10 mouse cellular contexts compared by ENCODE assay signal in the genomic region with DNA sequence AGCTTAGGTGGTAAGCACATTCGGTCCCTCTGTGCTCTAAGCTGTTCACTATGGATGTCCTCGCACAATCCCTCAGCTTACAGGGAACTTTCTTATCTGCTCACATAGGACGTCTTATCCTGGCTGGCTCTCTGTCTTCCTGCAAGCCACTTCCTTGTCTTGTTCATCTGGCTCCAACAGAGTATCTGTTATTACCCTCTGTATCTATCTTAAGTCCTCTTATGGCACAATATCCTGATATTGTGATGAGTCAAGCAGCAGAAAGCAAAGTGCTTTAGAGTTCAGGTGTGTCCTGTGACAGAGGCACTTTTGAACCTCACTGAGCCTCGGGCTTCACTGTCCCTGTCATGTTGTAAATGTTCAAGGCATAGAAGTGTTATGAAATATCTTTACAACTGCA.
"Had no signal": no experiment of that assay in that cellular context is flagged by ENCODE, and none has a peak within 500 bp of the region (broad histone marks: within the 10 kb centered on the region; RNA-seq: fewer than 3 reads in every experiment).

No protein-coding gene starts in this region.

- H3K9me3 ChIP-seq: kidney, embryonic 15.5 days; limb, embryonic 10.5 days; liver, embryonic 12.5 days; midbrain, embryonic 15.5 days; neural tube, embryonic 12.5 days had no signal

- H3K27ac ChIP-seq: kidney, embryonic 15.5 days; left cerebral cortex, adult 2 months; limb, embryonic 10.5 days; liver, embryonic 12.5 days; midbrain, embryonic 15.5 days; neural tube, embryonic 12.5 days had no signal

- H3K36me3 ChIP-seq: kidney, embryonic 15.5 days; limb, embryonic 10.5 days; liver, embryonic 12.5 days; midbrain, embryonic 15.5 days; neural tube, embryonic 12.5 days had no signal

- H3K9ac ChIP-seq: kidney, embryonic 15.5 days; liver, embryonic 12.5 days; midbrain, embryonic 15.5 days; neural tube, embryonic 12.5 days had no signal

- ATAC-seq: liver, embryonic 12.5 days; midbrain, embryonic 15.5 days had no signal

- H3K4me1 ChIP-seq: kidney, embryonic 15.5 days; limb, embryonic 10.5 days; liver, embryonic 12.5 days; midbrain, embryonic 15.5 days; neural tube, embryonic 12.5 days had no signal

- H3K4me2 ChIP-seq: kidney, embryonic 15.5 days; liver, embryonic 12.5 days; midbrain, embryonic 11.5 days; midbrain, embryonic 15.5 days; neural tube, embryonic 12.5 days had no signal

- H3K4me3 ChIP-seq: kidney, embryonic 15.5 days; left cerebral cortex, adult 2 months; limb, embryonic 10.5 days; liver, embryonic 12.5 days; midbrain, embryonic 15.5 days; neural tube, embryonic 12.5 days had no signal

- DNase-seq: kidney, adult 2 months; kidney, postnatal 14 days; right cerebral cortex, postnatal 4 days had no signal

- H3K27me3 ChIP-seq: kidney, embryonic 15.5 days; liver, embryonic 12.5 days; midbrain, embryonic 15.5 days; neural tube, embryonic 12.5 days had no signal
